Mouse (Mus musculus) heart, embryonic 12.5 days (tissue): ENCODE measurements at regions not wholly inside any gene's neighbourhood (a gene's known extent, or its start where the extent isn't known, plus 50 kb on each side); places are given as distances from the start of the nearest gene placed in this dataset.
A peak's percentile ranks its signal among the peaks of the same experiment; 100 is the strongest.

Experiments used
- ATAC-seq: fragments of 200-750 bp; cut with Nextera tagmentation; 2 replicates; pipeline ENCODE4 v1.8.0; 2017; ENCODE audit warnings: moderate TSS enrichment, moderate library complexity; ENCODE audit not compliant: insufficient number of reproducible peaks, low FRiP score
- H3K27ac ChIP-seq: fragments of 300-500 bp; sonication (generic); 2 replicates; pipeline ENCODE4 v1.5.1; 2016; ENCODE audit warnings: mild to moderate bottlenecking, moderate library complexity; ENCODE audit not compliant: poor library complexity, severe bottlenecking
- H3K27me3 ChIP-seq: fragments of 300-500 bp; sonication (generic); replicated peaks from 2 replicates; pipeline ENCODE4 v1.6.1; 2016; ENCODE audit warnings: mild to moderate bottlenecking, moderate library complexity
- H3K36me3 ChIP-seq: fragments of 300-500 bp; sonication (generic); 2 replicates; pipeline ENCODE4 v1.6.1; 2016; ENCODE audit warnings: mild to moderate bottlenecking, moderate library complexity
- H3K4me1 ChIP-seq: fragments of 300-500 bp; sonication (generic); replicated peaks from 2 replicates; pipeline ENCODE4 v1.6.1; 2016; ENCODE audit warnings: mild to moderate bottlenecking
- H3K4me2 ChIP-seq: fragments of 300-500 bp; sonication (generic); 2 replicates; pipeline ENCODE4 v1.6.1; 2016; ENCODE audit warnings: mild to moderate bottlenecking, moderate library complexity
- H3K4me3 ChIP-seq: fragments of 300-500 bp; sonication (generic); 2 replicates; pipeline ENCODE4 v1.5.1; 2016; ENCODE audit warnings: mild to moderate bottlenecking
- H3K9ac ChIP-seq: fragments of 300-500 bp; sonication (generic); 2 replicates; pipeline ENCODE4 v1.6.1; 2016; ENCODE audit warnings: mild to moderate bottlenecking, moderate library complexity
- H3K9me3 ChIP-seq: fragments of 300-500 bp; sonication (generic); replicated peaks from 2 replicates; pipeline ENCODE4 v1.6.1; 2016; ENCODE audit warnings: mild to moderate bottlenecking, moderate library complexity
- WGBS: fragments of 180-500 bp; shearing (Covaris S2); methylation state at CpG from one replicate; pipeline ENCODE4 v1.1.7; 2016; 5-methylcytosine and 5-hydroxymethylcytosine counted together

GRCm38 (mm10) chr7:70576112-70576910 is 209.8 kb upstream of the Nr2f2 start:
- Histone ChIP-seq H3K4me2 (peak overlapping the region; percentile 31; the same call in 1 of the 2 replicates), H3K27ac (no peak overlapping the region), H3K36me3 (no peaks in the 10 kb centered on the region), H3K9me3 (no peaks in the 10 kb centered on the region), H3K27me3 (no peaks in the 10 kb centered on the region), H3K4me1 (peaks cover 7% of the 10 kb centered on the region; the same call in 1 of the 2 replicates), H3K4me3 (no peak overlapping the region), H3K9ac (no peak overlapping the region)
- 34% methylated on average over 15 of the region's 15 CpGs for WGBS
- ATAC-seq: no peak

- no peaks in the 10 kb centered on the region for H3K36me3 ChIP-seq
- no peak overlapping the region for H3K4me2 ChIP-seq
- no peak overlapping the region for H3K4me3 ChIP-seq
- H3K27ac ChIP-seq: no peak overlapping the region
- H3K9me3 ChIP-seq: no peaks in the 10 kb centered on the region
- 56% methylated on average over 2 of the region's 2 CpGs for WGBS
- H3K9ac ChIP-seq: no peak overlapping the region
- H3K27me3 ChIP-seq: no peaks in the 10 kb centered on the region
- ATAC-seq: no peak
- H3K4me1 ChIP-seq: peaks cover 7% of the 10 kb centered on the region; the same call in 1 of the 2 replicates
Observed at GRCm38 (mm10) chr7:70575614-70576013, 209.1 kb upstream of the Nr2f2 start.

- 60% methylated on average over 6 of the region's 6 CpGs for WGBS
- no peaks in the 10 kb centered on the region for H3K9me3 ChIP-seq
- no peak overlapping the region for H3K4me2 ChIP-seq
- ATAC-seq: no peak
- H3K4me3 ChIP-seq: no peak overlapping the region
- H3K9ac ChIP-seq: no peak overlapping the region
- H3K4me1 ChIP-seq: peaks cover 7% of the 10 kb centered on the region; the same call in 1 of the 2 replicates
- H3K27me3 ChIP-seq: no peaks in the 10 kb centered on the region
- H3K27ac ChIP-seq: no peak overlapping the region
- no peaks in the 10 kb centered on the region for H3K36me3 ChIP-seq
Observed at GRCm38 (mm10) chr7:70574194-70574593, 207.7 kb upstream of the Nr2f2 start.

GRCm38 (mm10) chr7:70565034-70565433 is 198.5 kb upstream of the Nr2f2 start:
- no peaks in the 10 kb centered on the region for H3K36me3 ChIP-seq
- H3K4me3 ChIP-seq: no peak overlapping the region
- no peaks in the 10 kb centered on the region for H3K4me1 ChIP-seq
- H3K9ac ChIP-seq: no peak overlapping the region
- WGBS: 54% methylated on average over 1 of the region's 1 CpGs
- H3K4me2 ChIP-seq: no peak overlapping the region
- H3K27ac ChIP-seq: no peak overlapping the region
- H3K9me3 ChIP-seq: no peaks in the 10 kb centered on the region
- H3K27me3 ChIP-seq: no peaks in the 10 kb centered on the region
- ATAC-seq: no peak

GRCm38 (mm10) chr7:70548936-70549450 is 182.5 kb upstream of the Nr2f2 start:
- no peak overlapping the region for H3K4me3 ChIP-seq
- no peak for ATAC-seq
- H3K27ac ChIP-seq: no peak overlapping the region
- H3K4me2 ChIP-seq: no peak overlapping the region
- no peaks in the 10 kb centered on the region for H3K9me3 ChIP-seq
- WGBS: 31% methylated on average over 5 of the region's 5 CpGs
- no peaks in the 10 kb centered on the region for H3K4me1 ChIP-seq
- no peaks in the 10 kb centered on the region for H3K27me3 ChIP-seq
- no peak overlapping the region for H3K9ac ChIP-seq
- no peaks in the 10 kb centered on the region for H3K36me3 ChIP-seq

- H3K27ac ChIP-seq: no peak overlapping the region
- H3K4me3 ChIP-seq: no peak overlapping the region
- no peaks in the 10 kb centered on the region for H3K9me3 ChIP-seq
- H3K36me3 ChIP-seq: no peaks in the 10 kb centered on the region
- no peak for ATAC-seq
- no peaks in the 10 kb centered on the region for H3K27me3 ChIP-seq
- H3K4me2 ChIP-seq: no peak overlapping the region
- H3K4me1 ChIP-seq: no peaks in the 10 kb centered on the region
- H3K9ac ChIP-seq: no peak overlapping the region
- 84% methylated on average over 10 of the region's 10 CpGs for WGBS
Observed at GRCm38 (mm10) chr7:70541881-70542665, 175.5 kb upstream of the Nr2f2 start.

GRCm38 (mm10) chr7:70539121-70539642 is 172.6 kb upstream of the Nr2f2 start:
- no peak for ATAC-seq
- Histone ChIP-seq H3K27ac (no peak overlapping the region), H3K4me1 (no peaks in the 10 kb centered on the region), H3K9me3 (no peaks in the 10 kb centered on the region), H3K27me3 (no peaks in the 10 kb centered on the region), H3K4me3 (no peak overlapping the region), H3K36me3 (no peaks in the 10 kb centered on the region), H3K4me2 (no peak overlapping the region), H3K9ac (no peak overlapping the region)
- 76% methylated on average over 9 of the region's 9 CpGs for WGBS

GRCm38 (mm10) chr7:70536046-70536445 is 169.5 kb upstream of the Nr2f2 start:
- Histone ChIP-seq H3K36me3 (no peaks in the 10 kb centered on the region), H3K27ac (no peak overlapping the region), H3K9ac (no peak overlapping the region), H3K4me3 (no peak overlapping the region), H3K9me3 (0 out of 2 replicates have a peak, but pooled peaks cover 1% of the 10 kb centered on the region), H3K4me2 (no peak overlapping the region), H3K27me3 (no peaks in the 10 kb centered on the region), H3K4me1 (no peaks in the 10 kb centered on the region)
- no peak for ATAC-seq
- WGBS: 73% methylated on average over 6 of the region's 6 CpGs

- H3K4me2 ChIP-seq: no peak overlapping the region
- H3K4me1 ChIP-seq: no peaks in the 10 kb centered on the region
- no peak overlapping the region for H3K9ac ChIP-seq
- H3K27ac ChIP-seq: no peak overlapping the region
- no peaks in the 10 kb centered on the region for H3K27me3 ChIP-seq
- 74% methylated on average over 1 of the region's 1 CpGs for WGBS
- no peak overlapping the region for H3K4me3 ChIP-seq
- H3K36me3 ChIP-seq: no peaks in the 10 kb centered on the region
- no peak for ATAC-seq
- 0 out of 2 replicates have a peak, but pooled peaks cover 3% of the 10 kb centered on the region for H3K9me3 ChIP-seq
Observed at GRCm38 (mm10) chr7:70533552-70533951, 167.0 kb upstream of the Nr2f2 start.

GRCm38 (mm10) chr7:70527921-70528320 is 161.4 kb upstream of the Nr2f2 start:
- no peak overlapping the region for H3K9ac ChIP-seq
- 65% methylated on average over 4 of the region's 4 CpGs for WGBS
- H3K4me2 ChIP-seq: no peak overlapping the region
- no peaks in the 10 kb centered on the region for H3K36me3 ChIP-seq
- no peaks in the 10 kb centered on the region for H3K27me3 ChIP-seq
- ATAC-seq: no peak
- H3K9me3 ChIP-seq: peaks cover 3% of the 10 kb centered on the region; the same call in 1 of the 2 replicates
- no peak overlapping the region for H3K27ac ChIP-seq
- H3K4me1 ChIP-seq: no peaks in the 10 kb centered on the region
- H3K4me3 ChIP-seq: no peak overlapping the region

GRCm38 (mm10) chr7:70525372-70525771 is 158.8 kb upstream of the Nr2f2 start:
- WGBS: 85% methylated on average over 2 of the region's 2 CpGs
- no peak overlapping the region for H3K27ac ChIP-seq
- no peaks in the 10 kb centered on the region for H3K27me3 ChIP-seq
- no peak for ATAC-seq
- H3K9ac ChIP-seq: no peak overlapping the region
- H3K4me3 ChIP-seq: no peak overlapping the region
- H3K36me3 ChIP-seq: no peaks in the 10 kb centered on the region
- H3K4me1 ChIP-seq: no peaks in the 10 kb centered on the region
- no peak overlapping the region for H3K4me2 ChIP-seq
- no peaks in the 10 kb centered on the region; the same call in 1 of the 2 replicates for H3K9me3 ChIP-seq
